Mouse (Mus musculus): ENCODE measurements at regions not wholly inside any gene's neighbourhood (a gene's known extent, or its start where the extent isn't known, plus 50 kb on each side); places are given as distances from the start of the nearest gene placed in this dataset.
A peak's percentile ranks its signal among the peaks of the same experiment; 100 is the strongest.

DNA sequence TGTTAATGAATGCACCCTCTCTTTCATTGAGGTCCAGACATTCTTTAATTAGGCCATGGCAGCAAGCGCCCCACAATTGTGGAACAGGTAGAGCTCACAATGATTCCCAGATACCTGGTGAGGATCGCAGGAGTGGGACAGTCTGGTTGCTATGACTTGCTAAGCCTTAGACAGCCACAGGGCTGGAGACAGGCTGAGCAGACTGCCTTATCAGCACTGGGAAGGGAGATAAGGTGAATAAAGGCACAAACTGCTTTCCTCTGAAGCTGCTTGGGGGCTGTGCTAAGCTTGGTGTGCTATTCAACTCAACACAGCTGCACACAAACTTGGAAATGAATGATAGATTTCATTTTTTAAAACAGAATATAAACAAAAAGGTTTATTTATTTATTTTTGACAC is 159.8 kb upstream of the Masp1 start:
- DNase-seq (ENCODE audit: low spot score in 2 of 2), result no peak

DNA sequence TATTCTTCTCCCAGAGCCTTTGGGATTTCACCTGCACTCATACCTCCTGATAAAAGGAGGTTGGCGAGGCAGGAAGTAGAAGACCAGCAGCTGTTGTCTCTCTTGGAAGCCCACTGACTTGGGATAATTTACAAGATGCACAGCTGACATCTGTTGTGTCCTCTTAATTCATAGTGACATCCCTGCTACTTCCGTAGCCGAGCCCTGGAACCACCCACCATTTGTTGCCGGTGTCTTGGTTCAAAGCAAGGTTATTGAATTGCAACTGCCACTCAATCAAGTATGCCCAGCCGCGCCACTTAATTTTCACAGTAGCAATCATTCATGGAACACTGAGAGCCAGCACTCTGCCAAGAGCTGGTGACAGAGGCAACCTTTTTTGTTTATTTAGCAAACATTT is 151.8 kb upstream of the Masp1 start:
- peak in 1 of 2 experiments; percentile 25 for DNase-seq (ENCODE audit: low spot score in 2 of 2)

DNA sequence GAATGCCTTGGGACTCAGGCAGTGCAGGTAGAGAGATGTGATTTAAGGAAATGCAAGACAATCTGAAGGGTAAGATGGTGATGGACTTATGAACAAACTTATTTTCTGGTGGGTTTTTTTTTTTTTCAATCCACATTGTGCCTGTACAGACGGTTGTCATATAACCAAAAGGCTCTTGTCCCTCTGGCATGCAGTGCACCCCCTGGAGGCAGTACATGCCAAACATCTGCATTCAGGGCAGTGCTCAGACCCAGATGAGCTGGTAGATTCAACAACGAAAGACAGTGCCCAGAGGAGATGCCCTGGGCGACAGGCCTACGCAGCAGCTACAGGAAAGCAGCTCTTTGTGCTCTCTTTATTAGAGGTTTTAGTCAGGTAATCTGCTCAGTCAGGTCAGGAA is 149.5 kb upstream of the Masp1 start:
- DNase-seq (ENCODE audit: low spot score in 2 of 2), result no peak

GRCm38 (mm10) chr16:23669651-23670050 is 149.0 kb upstream of the Masp1 start:
- DNase-seq (ENCODE audit: low spot score in 2 of 2), result no peak
